Mouse (Mus musculus): ENCODE measurements around the gene Fam69a. TPM values are rescaled to one million over a fixed set of nuclear protein-coding genes. Genes with fewer than 3 reads are reported as not detected.

The Fam69a gene
- polyA plus RNA-seq, 1 experiment from 2014 or later = 25.5 TPM

DNA sequence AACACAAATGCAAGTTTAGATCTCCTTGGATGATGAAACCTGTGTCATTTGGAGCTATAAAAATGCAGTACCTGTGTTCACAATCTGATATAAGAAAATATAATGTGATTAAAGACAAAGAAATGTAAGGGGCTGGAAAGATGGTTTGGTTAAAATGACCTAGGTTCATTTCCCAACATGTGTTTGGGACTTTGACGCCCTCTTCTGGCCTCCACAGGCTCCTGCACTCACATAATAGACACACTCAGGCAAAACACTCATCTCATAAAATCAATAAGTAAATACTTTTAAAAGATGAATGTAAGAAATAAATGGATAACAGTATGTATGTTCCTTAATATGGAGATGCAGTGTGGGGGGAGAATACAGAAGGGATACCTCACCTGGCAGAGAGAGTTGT lies 109.8 kb downstream of the Fam69a start:
- no peaks in the 10 kb centered on the region; the same call in 1 of the 2 replicates for H3K9me3 ChIP-seq (replicated peaks)
- H3K9ac ChIP-seq = no peak overlapping the region
- H3K27ac ChIP-seq = no peak overlapping the region
- no peaks in the 10 kb centered on the region for H3K27me3 ChIP-seq
- no peaks in the 10 kb centered on the region for H3K36me3 ChIP-seq (ENCODE audit: poor library complexity, severe bottlenecking)
- peaks cover 5% of the 10 kb centered on the region; the same call in 1 of the 2 replicates for H3K4me1 ChIP-seq
- WGBS = 76% methylated on average over 1 of the region's 1 CpGs
- no peak overlapping the region for H3K4me2 ChIP-seq
- ATAC-seq = no peak
- no peak overlapping the region for H3K4me3 ChIP-seq

GRCm38 (mm10) chr5:107875261-107875611 lies 111.6 kb downstream of the Fam69a start:
- no peak overlapping the region for H3K27ac ChIP-seq
- no peak overlapping the region for H3K4me3 ChIP-seq
- H3K9me3 ChIP-seq (replicated peaks) = no peaks in the 10 kb centered on the region; the same call in 1 of the 2 replicates
- no peak for ATAC-seq
- no peak overlapping the region for H3K4me2 ChIP-seq
- H3K9ac ChIP-seq = no peak overlapping the region
- peaks cover 2% of the 10 kb centered on the region; the same call in 1 of the 2 replicates for H3K27me3 ChIP-seq
- H3K4me1 ChIP-seq = peaks cover 5% of the 10 kb centered on the region; the same call in 1 of the 2 replicates
- H3K36me3 ChIP-seq (ENCODE audit: poor library complexity, severe bottlenecking) = no peaks in the 10 kb centered on the region

DNA sequence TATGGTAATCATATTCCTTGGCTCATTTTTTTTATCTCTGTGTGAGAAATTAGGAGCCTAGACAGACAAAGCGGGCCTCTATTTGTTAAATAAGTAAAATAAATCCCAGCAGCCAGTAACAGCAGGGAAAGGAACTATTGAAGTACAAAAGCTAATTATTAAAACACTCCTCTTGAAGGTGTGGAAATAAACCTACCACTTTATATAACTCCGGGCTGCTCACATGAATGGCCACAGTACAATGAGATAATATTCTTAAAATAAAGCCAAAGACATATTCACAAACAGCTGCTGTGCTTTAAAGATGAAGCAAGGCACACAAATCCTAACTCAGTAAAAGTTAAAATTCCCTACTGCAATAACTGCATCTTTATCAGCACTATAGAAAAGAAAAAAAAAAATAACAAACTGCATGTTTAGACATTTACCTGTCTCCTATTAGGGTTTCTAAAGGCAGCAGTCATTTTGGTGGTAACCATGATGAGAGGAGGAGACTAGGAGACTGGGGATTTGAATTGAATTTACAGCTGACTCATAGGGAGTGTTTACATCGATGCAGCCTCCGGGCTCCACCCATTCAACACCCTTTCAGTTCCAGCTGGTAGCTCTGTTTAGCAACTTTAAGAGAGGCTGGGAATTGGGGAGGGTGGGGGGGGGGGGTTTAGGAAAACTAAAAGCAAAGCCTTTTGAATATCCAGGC lies 112.2 kb downstream of the Fam69a start, which contains the start of gene Evi5:
TSS of gene Evi5 (minus strand) at position 547 of the 700 bp plus-strand sequence.
- no peak for ATAC-seq
- peaks cover 5% of the 10 kb centered on the region; the same call in 1 of the 2 replicates for H3K27me3 ChIP-seq
- 42% methylated on average over 4 of the region's 4 CpGs for whole genome bisulfite sequencing
- H3K4me1 ChIP-seq = peaks cover 5% of the 10 kb centered on the region; the same call in 1 of the 2 replicates
- H3K4me3 ChIP-seq = no peak within 1 kb of the TSS
- H3K4me2 ChIP-seq = no peak within 1 kb of the TSS
- H3K9ac ChIP-seq = 0 out of 2 replicates have a peak within 1 kb of the TSS, but pooled peaks have one; percentile 0
- no peaks in the 10 kb centered on the region for H3K36me3 ChIP-seq (ENCODE audit: poor library complexity, severe bottlenecking)
- no peaks in the 10 kb centered on the region; the same call in 1 of the 2 replicates for H3K9me3 ChIP-seq (replicated peaks)
- no peak within 1 kb of the TSS for H3K27ac ChIP-seq

DNA sequence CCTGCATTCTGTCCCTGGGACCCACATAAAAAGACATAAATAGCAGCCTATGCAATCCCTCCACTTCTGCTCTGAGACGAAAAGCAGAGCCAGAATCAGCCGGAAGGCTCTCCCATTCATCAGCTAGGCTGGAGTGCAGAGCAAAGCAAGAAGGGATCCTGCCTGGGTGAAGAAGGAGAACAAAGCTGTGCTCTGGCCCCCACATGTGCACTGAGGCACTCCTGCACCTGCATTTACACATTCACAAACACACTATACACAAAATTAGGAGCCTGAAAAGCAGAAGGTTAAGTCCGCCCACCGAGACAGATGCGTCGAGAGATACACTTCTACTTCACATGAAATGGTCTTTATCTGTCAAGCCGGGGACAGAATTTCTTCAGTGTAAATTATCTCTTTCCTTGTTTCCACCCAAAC lies 113.0 kb downstream of the Fam69a start:
- peaks cover 5% of the 10 kb centered on the region; the same call in 1 of the 2 replicates for H3K27me3 ChIP-seq
- no peak for ATAC-seq
- no peak overlapping the region for H3K4me3 ChIP-seq
- no peak overlapping the region for H3K4me2 ChIP-seq
- WGBS = 57% methylated on average over 7 of the region's 7 CpGs
- no peaks in the 10 kb centered on the region; the same call in 1 of the 2 replicates for H3K9me3 ChIP-seq (replicated peaks)
- no peaks in the 10 kb centered on the region for H3K36me3 ChIP-seq (ENCODE audit: poor library complexity, severe bottlenecking)
- H3K4me1 ChIP-seq = peaks cover 5% of the 10 kb centered on the region; the same call in 1 of the 2 replicates
- H3K27ac ChIP-seq = no peak overlapping the region
- H3K9ac ChIP-seq = 0 out of 2 replicates have a peak overlapping the region, but pooled peaks have one; percentile 0

- ATAC-seq = no peak
- Histone ChIP-seq H3K27ac (no peak overlapping the region), H3K9ac (no peak overlapping the region), H3K4me1 (peaks cover 5% of the 10 kb centered on the region; the same call in 1 of the 2 replicates), H3K4me2 (no peak overlapping the region), H3K9me3 (replicated peaks) (no peaks in the 10 kb centered on the region; the same call in 1 of the 2 replicates), H3K27me3 (peaks cover 5% of the 10 kb centered on the region; the same call in 1 of the 2 replicates), H3K4me3 (no peak overlapping the region), H3K36me3 (ENCODE audit: poor library complexity, severe bottlenecking) (no peaks in the 10 kb centered on the region)
- 81% methylated on average over 6 of the region's 6 CpGs for WGBS
Observed at GRCm38 (mm10) chr5:107873330-107873729, 113.6 kb downstream of the Fam69a start.

DNA sequence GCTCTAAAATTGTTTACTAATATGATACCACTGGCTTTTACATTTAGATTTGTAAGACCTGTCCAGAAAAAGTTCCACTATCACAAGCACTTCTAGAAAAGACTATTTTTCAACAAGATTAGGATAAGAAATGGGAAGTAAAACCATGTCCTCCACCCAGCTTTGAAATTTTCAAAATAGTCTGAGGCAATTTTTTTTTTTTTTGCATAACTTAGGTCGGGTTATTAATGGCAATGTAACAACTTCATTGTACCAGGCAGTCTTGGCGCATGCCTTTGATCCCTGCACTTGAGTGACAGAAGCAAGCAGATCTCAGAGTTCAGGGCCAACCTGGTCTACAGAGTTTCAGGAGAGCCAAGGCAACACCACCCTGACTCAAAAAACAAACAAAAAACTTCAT lies 117.2 kb downstream of the Fam69a start:
- Histone ChIP-seq H3K27ac (no peak overlapping the region), H3K27me3 (peaks cover 5% of the 10 kb centered on the region; the same call in 1 of the 2 replicates)
- 67% methylated on average over 2 of the region's 2 CpGs for WGBS

DNA sequence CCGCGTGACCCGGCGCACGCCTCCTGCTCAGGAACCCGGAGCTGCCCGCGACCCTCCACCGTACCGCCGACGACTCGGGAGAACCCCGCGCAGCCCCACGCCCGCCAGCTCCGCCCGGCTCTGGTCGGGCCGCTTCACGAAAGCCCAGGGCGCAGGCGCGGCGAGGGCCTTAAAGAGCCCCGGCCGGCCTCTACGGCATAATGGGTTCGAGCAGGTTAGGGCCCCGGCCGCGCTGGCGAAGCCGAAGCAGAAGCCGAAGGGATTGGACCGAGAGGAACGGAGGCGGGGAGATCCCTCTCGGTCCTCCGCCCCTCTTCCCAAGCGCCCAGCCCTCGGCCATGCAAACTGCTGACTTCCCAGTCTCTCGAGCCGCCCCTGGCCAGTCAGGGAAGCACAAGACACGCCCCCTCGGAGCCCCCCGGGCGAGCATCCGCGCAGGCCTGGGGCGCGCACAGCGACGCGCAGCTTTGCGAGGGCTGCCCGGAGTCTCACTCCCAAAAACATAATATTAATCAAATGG lies 117.9 kb downstream of the Fam69a start:
- Histone ChIP-seq H3K9ac (peak overlapping the region; percentile 91), H3K36me3 (ENCODE audit: poor library complexity, severe bottlenecking) (no peaks in the 10 kb centered on the region), H3K9me3 (replicated peaks) (no peaks in the 10 kb centered on the region), H3K27me3 (peaks cover 5% of the 10 kb centered on the region; the same call in 1 of the 2 replicates), H3K27ac (peak overlapping the region; percentile 94), H3K4me2 (peak overlapping the region; percentile 75), H3K4me1 (peaks cover 5% of the 10 kb centered on the region; the same call in 1 of the 2 replicates), H3K4me3 (peak overlapping the region; percentile 84)
- peak; percentile 98 for ATAC-seq
- WGBS = 0% methylated on average over 58 of the region's 58 CpGs

More for the DNA sequence above, 117.2 kb downstream of the Fam69a start:
- H3K4me2 ChIP-seq = no peak overlapping the region
- no peaks in the 10 kb centered on the region for H3K9me3 ChIP-seq (replicated peaks)
- no peak overlapping the region for H3K4me3 ChIP-seq
- ATAC-seq = no peak
- H3K36me3 ChIP-seq (ENCODE audit: poor library complexity, severe bottlenecking) = no peaks in the 10 kb centered on the region
- no peak overlapping the region for H3K9ac ChIP-seq
- peaks cover 5% of the 10 kb centered on the region; the same call in 1 of the 2 replicates for H3K4me1 ChIP-seq

- Histone ChIP-seq H3K9me3 (replicated peaks) (no peaks in the 10 kb centered on the region), H3K27ac (peak overlapping the region; percentile 94), H3K4me2 (peak overlapping the region; percentile 75), H3K9ac (peak overlapping the region; percentile 91), H3K4me1 (no peaks in the 10 kb centered on the region), H3K4me3 (peak overlapping the region; percentile 84), H3K36me3 (ENCODE audit: poor library complexity, severe bottlenecking) (no peaks in the 10 kb centered on the region), H3K27me3 (peaks cover 5% of the 10 kb centered on the region; the same call in 1 of the 2 replicates)
- ATAC-seq = peak; percentile 73
- under 1% methylated on average over 64 of the region's 82 CpGs for WGBS
Observed at GRCm38 (mm10) chr5:107867970-107868904, 118.6 kb downstream of the Fam69a start.

GRCm38 (mm10) chr5:107866127-107867126 lies 120.5 kb downstream of the Fam69a start:
- Histone ChIP-seq H3K9me3 (replicated peaks) (no peaks in the 10 kb centered on the region), H3K27ac (no peak overlapping the region), H3K4me1 (no peaks in the 10 kb centered on the region), H3K9ac (no peak overlapping the region), H3K4me2 (no peak overlapping the region), H3K36me3 (ENCODE audit: poor library complexity, severe bottlenecking) (no peaks in the 10 kb centered on the region), H3K27me3 (peaks cover 5% of the 10 kb centered on the region; the same call in 1 of the 2 replicates), H3K4me3 (no peak overlapping the region)
- no peak for ATAC-seq
- WGBS = 79% methylated on average over 2 of the region's 2 CpGs

DNA sequence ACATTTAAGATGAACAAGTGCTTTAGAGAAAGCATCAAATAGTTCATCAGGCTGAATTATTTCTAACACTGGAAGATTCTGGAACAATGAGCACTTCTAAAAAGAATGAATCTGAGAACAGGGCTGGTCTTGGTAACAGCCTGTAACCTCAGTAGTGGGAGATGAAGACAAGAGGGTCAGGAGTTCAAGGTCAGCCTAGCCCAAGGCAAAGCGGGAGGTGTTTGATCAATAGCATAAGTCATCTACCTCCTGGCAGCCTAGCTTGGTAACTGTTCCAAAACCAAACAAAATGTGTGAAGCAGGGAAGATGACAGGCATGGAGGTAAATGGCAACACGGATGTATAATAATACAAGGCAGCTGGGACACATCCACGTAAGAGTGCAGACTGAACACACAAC lies 122.9 kb downstream of the Fam69a start:
- WGBS = 92% methylated on average over 3 of the region's 3 CpGs
- H3K27ac ChIP-seq = no peak overlapping the region
- no peaks in the 10 kb centered on the region for H3K9me3 ChIP-seq (replicated peaks)
- H3K27me3 ChIP-seq = no peaks in the 10 kb centered on the region
- ATAC-seq = no peak
- no peak overlapping the region for H3K9ac ChIP-seq
- H3K4me3 ChIP-seq = no peak overlapping the region
- H3K4me2 ChIP-seq = no peak overlapping the region
- H3K4me1 ChIP-seq = no peaks in the 10 kb centered on the region
- H3K36me3 ChIP-seq (ENCODE audit: poor library complexity, severe bottlenecking) = no peaks in the 10 kb centered on the region

GRCm38 (mm10) chr5:107858963-107859362 lies 127.9 kb downstream of the Fam69a start:
- no peak overlapping the region for H3K27ac ChIP-seq
- ATAC-seq = no peak
- no peaks in the 10 kb centered on the region for H3K9me3 ChIP-seq (replicated peaks)
- H3K9ac ChIP-seq = no peak overlapping the region
- WGBS = 47% methylated on average over 2 of the region's 2 CpGs
- H3K36me3 ChIP-seq (ENCODE audit: poor library complexity, severe bottlenecking) = no peaks in the 10 kb centered on the region
- H3K27me3 ChIP-seq = no peaks in the 10 kb centered on the region
- H3K4me3 ChIP-seq = no peak overlapping the region
- no peak overlapping the region for H3K4me2 ChIP-seq
- H3K4me1 ChIP-seq = peaks cover 10% of the 10 kb centered on the region
